ENCODE assay signal across 22 mouse cellular contexts in the genomic region with DNA sequence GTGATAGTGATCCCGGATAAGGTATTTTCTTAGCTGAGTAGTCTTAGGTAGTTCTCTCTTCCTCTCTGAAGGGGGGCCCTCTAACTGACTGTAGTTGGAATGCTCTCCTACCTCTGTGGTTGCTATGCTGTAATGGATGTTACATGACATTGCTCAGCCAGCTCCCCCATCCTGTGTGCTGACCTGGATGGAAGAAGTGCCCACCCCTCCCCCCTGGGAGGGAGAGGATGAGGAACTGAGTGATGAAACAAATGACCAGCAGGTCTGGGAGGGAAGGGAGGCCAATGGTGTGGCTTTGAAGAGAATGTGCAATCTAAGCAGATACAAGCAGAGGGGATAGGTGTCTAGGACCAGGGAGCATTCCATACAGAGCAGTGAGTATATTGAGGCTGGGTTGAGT.
A peak's percentile ranks its signal among the peaks of the same experiment; 100 is the strongest.
DNase-seq lines count a peak whose midpoint lies in the region; ATAC-seq and TF ChIP-seq lines count a peak whose summit lies in the region.
"Had no signal": no experiment of that assay in that cellular context is flagged by ENCODE, and none has a peak within 500 bp of the region (broad histone marks: within the 10 kb centered on the region; RNA-seq: fewer than 3 reads in every experiment).

No protein-coding gene starts in this region.

- H3K9me3 ChIP-seq in liver, embryonic 15.5 days (replicated peaks) = no peaks in the 10 kb centered on the region
- H3K9me3 ChIP-seq in CH12.LX (replicated peaks; ENCODE audit: low read length) = peaks cover 2% of the 10 kb centered on the region
- H3K9me3 ChIP-seq in forebrain, embryonic 15.5 days = no peaks in the 10 kb centered on the region
- H3K9me3 ChIP-seq: embryonic facial prominence, embryonic 13.5 days; forebrain, embryonic 12.5 days; heart, embryonic 12.5 days; hindbrain, embryonic 10.5 days; hindbrain, embryonic 15.5 days had no signal

- H3K4me1 ChIP-seq in liver, embryonic 15.5 days (replicated peaks) = no peaks in the 10 kb centered on the region; the same call in 1 of the 2 replicates
- peaks cover 27 to 54% of the 10 kb centered on the region in 2 experiments for H3K4me1 ChIP-seq in CH12.LX (ENCODE audit: control insufficient read depth in 1 of 2, insufficient read depth in 2 of 2)
- H3K4me1 ChIP-seq in forebrain, embryonic 15.5 days = no peaks in the 10 kb centered on the region
- H3K4me1 ChIP-seq: embryonic facial prominence, embryonic 13.5 days; forebrain, embryonic 12.5 days; heart, embryonic 12.5 days; hindbrain, embryonic 10.5 days; hindbrain, embryonic 15.5 days had no signal

- no peaks in the 10 kb centered on the region for H3K27me3 ChIP-seq in liver, embryonic 15.5 days
- H3K27me3 ChIP-seq in CH12.LX (replicated peaks) = no peaks in the 10 kb centered on the region
- no peaks in the 10 kb centered on the region for H3K27me3 ChIP-seq in forebrain, embryonic 15.5 days
- H3K27me3 ChIP-seq: embryonic facial prominence, embryonic 13.5 days; forebrain, embryonic 12.5 days; heart, embryonic 12.5 days; hindbrain, embryonic 15.5 days; Patski had no signal

- peak overlapping the region; percentile 18; the same call in 1 of the 2 replicates for H3K4me2 ChIP-seq in liver, embryonic 15.5 days
- no peak overlapping the region for H3K4me2 ChIP-seq in CH12.LX (ENCODE audit: insufficient read depth, low read depth, poor library complexity, severe bottlenecking)
- no peak overlapping the region for H3K4me2 ChIP-seq in forebrain, embryonic 15.5 days (replicated peaks)
- H3K4me2 ChIP-seq: embryonic facial prominence, embryonic 13.5 days; forebrain, embryonic 12.5 days; heart, embryonic 12.5 days; hindbrain, embryonic 15.5 days had no signal

- H3K27ac ChIP-seq in liver, embryonic 15.5 days (replicated peaks) = no peak overlapping the region
- H3K27ac ChIP-seq in CH12.LX (ENCODE audit: insufficient read depth, low read depth) = no peak overlapping the region
- H3K27ac ChIP-seq in forebrain, embryonic 15.5 days (replicated peaks) = no peak overlapping the region
- H3K27ac ChIP-seq: embryonic facial prominence, embryonic 13.5 days; forebrain, embryonic 12.5 days; hindbrain, embryonic 10.5 days; hindbrain, embryonic 15.5 days had no signal

- TF ChIP-seq EP300 in CH12.LX (IDR thresholded peaks at IDR 0.05; ENCODE audit: low read length) = no peak

- no peak for TF ChIP-seq RAD21 in CH12.LX (IDR thresholded peaks at IDR 0.05; ENCODE audit: low read depth, low read length)

- 0 out of 2 replicates have a peak, but pooled peaks have one; percentile 20 for ATAC-seq in liver, embryonic 15.5 days (ENCODE audit: insufficient read depth)
- peak; percentile 56 for ATAC-seq in granulocyte monocyte progenitor cell, adult 5-6 weeks (replicated peaks; ENCODE audit: poor library complexity, severe bottlenecking)
- ATAC-seq in monocyte, adult 5-6 weeks (replicated peaks; ENCODE audit: insufficient number of reproducible peaks, low FRiP score, low TSS enrichment, poor library complexity, severe bottlenecking) = peak; percentile 28
- ATAC-seq in forebrain, embryonic 15.5 days (replicated peaks) = no peak
- ATAC-seq: activated CD4-positive, CD25-positive, alpha-beta regulatory T cell, adult 4 months; CD4-positive, CD25-positive, alpha-beta regulatory T cell, adult 4 months; forebrain, postnatal 0 days; Patski had no signal

- no peak for TF ChIP-seq CTCF in CH12.LX (conservative IDR thresholded peaks at IDR 0.05 in 1 of 2, IDR thresholded peaks at IDR 0.05 in 1 of 2; ENCODE audit: low read depth in 2 of 2, low read length in 2 of 2)

- peak overlapping the region; percentile 26; the same call in 1 of the 2 replicates for H3K4me3 ChIP-seq in liver, embryonic 15.5 days (replicated peaks)
- no peak overlapping the region for H3K4me3 ChIP-seq in CH12.LX (replicated peaks in 1 of 3; ENCODE audit: low read depth in 2 of 3, low read length in 2 of 3, poor library complexity in 1 of 3)
- no peak overlapping the region for H3K4me3 ChIP-seq in forebrain, embryonic 15.5 days
- H3K4me3 ChIP-seq: embryonic facial prominence, embryonic 13.5 days; forebrain, embryonic 12.5 days; heart, embryonic 12.5 days; hindbrain, embryonic 10.5 days; hindbrain, embryonic 15.5 days had no signal

- WGBS in liver, embryonic 15.5 days (ENCODE audit: insufficient replicate concordance) = 69% methylated on average over 1 of the region's 1 CpGs
- 97% methylated on average over 1 of the region's 1 CpGs for WGBS in forebrain, embryonic 15.5 days

- in situ Hi-C loops in CH12.LX (cut with MboI; ENCODE audit: low pct_ligation_motif_present, low pct_unique_long_range_greater_than_20kb, low sequenced_read_pairs) = no loop called here

- DNase-seq in liver (no peak), CH12.LX (ENCODE audit: extremely low read depth) (no peak)
- DNase-seq in thymus, postnatal 36 days = no peak
- DNase-seq: adrenal gland, adult 2 months; adrenal gland, postnatal 25 days; B cell, adult 2 months; cerebellum, adult 8-10 months; cerebellum, postnatal 14 days; forebrain, postnatal 0 days; gastrocnemius, postnatal 14 days had no signal

- no peaks in the 10 kb centered on the region for H3K79me2 ChIP-seq in CH12.LX (replicated peaks; ENCODE audit: control insufficient read depth, extremely low read depth, insufficient read depth, poor library complexity, severe bottlenecking)

- no peak overlapping the region for H3K9ac ChIP-seq in liver, embryonic 15.5 days
- 0 out of 2 replicates have a peak overlapping the region, but pooled peaks have one; percentile 0 for H3K9ac ChIP-seq in CH12.LX (ENCODE audit: insufficient read depth, low read depth)
- H3K9ac ChIP-seq in forebrain, embryonic 15.5 days (replicated peaks) = no peak overlapping the region
- H3K9ac ChIP-seq: embryonic facial prominence, embryonic 13.5 days; forebrain, embryonic 12.5 days; forebrain, postnatal 0 days; heart, embryonic 12.5 days; hindbrain, embryonic 15.5 days had no signal

- dilution Hi-C loops in CH12.LX (cut with MboI; ENCODE audit: extremely low pct_ligation_motif_present, extremely low pct_unique_long_range_greater_than_20kb, low sequenced_read_pairs) = no loop called here

- peaks cover 43% of the 10 kb centered on the region for H3K36me3 ChIP-seq in liver, embryonic 15.5 days (replicated peaks)
- H3K36me3 ChIP-seq in CH12.LX (replicated peaks in 1 of 2; ENCODE audit: control insufficient read depth in 1 of 2, insufficient read depth in 1 of 2, low read length in 1 of 2) = peaks cover 26 to 68% of the 10 kb centered on the region in 2 experiments
- no peaks in the 10 kb centered on the region for H3K36me3 ChIP-seq in forebrain, embryonic 15.5 days
- H3K36me3 ChIP-seq: forebrain, embryonic 12.5 days; hindbrain, embryonic 15.5 days had no signal

- TF ChIP-seq POLR2A in CH12.LX (IDR thresholded peaks at IDR 0.05; ENCODE audit: low read depth, low read length) = no peak

TF ChIP-seq in CH12.LX, 34 proteins besides CTCF, POLR2A, EP300 and RAD21:
- TF ChIP-seq ZKSCAN1 (IDR thresholded peaks at IDR 0.05; ENCODE audit: borderline replicate concordance, low read depth, low read length) (no peak), ETS1 (conservative IDR thresholded peaks at IDR 0.05; ENCODE audit: low read depth, low read length) (no peak), E2F4 (IDR thresholded peaks at IDR 0.05; ENCODE audit: insufficient replicate concordance, low read depth, low read length) (no peak), ZMIZ1 (IDR thresholded peaks at IDR 0.05; ENCODE audit: low read depth, low read length) (no peak), PAX5 (IDR thresholded peaks at IDR 0.05; ENCODE audit: low read length) (no peak), TBP (conservative IDR thresholded peaks at IDR 0.05; ENCODE audit: low read depth, low read length) (no peak), BHLHE40 (IDR thresholded peaks at IDR 0.05; ENCODE audit: low read depth, low read length) (no peak), NELFE (IDR thresholded peaks at IDR 0.05; ENCODE audit: low read depth, low read length) (no peak), POLR2AphosphoS2 (IDR thresholded peaks at IDR 0.05; ENCODE audit: low read depth, low read length) (no peak), SMC3 (IDR thresholded peaks at IDR 0.05; ENCODE audit: low read depth, low read length) (no peak), ELF1 (IDR thresholded peaks at IDR 0.05; ENCODE audit: low read depth, low read length) (no peak), ZNF384 (IDR thresholded peaks at IDR 0.05; ENCODE audit: low read depth, low read length) (no peak), GABPA (IDR thresholded peaks at IDR 0.05; ENCODE audit: insufficient replicate concordance, low read depth, low read length) (no peak)
TF ChIP-seq in CH12.LX: peak in this region for 0.
